ENCODE assay signal across 8 mouse cellular contexts in the genomic region with DNA sequence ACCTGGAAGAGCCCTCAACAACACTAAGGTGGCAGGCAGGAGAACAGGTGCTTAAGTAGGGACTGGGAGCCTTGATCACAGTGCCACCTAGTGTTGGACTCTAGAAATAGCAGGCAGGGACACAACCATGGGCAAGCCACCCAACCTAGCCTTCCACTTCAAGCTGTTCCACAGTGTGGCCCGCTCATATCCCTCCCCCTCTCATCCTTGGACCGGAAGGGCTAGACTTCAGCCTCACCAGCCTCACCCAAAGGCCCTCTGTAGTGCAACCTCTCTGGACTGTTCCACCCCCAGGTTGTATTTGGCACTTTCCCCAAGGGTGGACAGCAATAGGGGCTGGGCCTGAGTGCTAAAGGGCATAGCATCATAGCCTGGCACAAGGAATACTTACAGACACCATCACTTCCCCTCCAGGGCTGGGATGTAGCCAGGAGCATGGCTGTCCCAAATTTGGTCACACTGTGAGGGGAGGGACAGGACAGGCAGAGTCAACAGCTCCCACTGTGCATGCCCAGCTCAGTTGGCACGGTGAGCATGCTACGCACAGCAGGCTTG.
DNase-seq lines count a peak whose midpoint lies in the region; ATAC-seq and TF ChIP-seq lines count a peak whose summit lies in the region.

No protein-coding gene starts in this region.

- no peak overlapping the region for H3K4me3 ChIP-seq in gastrocnemius, adult 2 months
- H3K4me3 ChIP-seq in hindbrain, embryonic 14.5 days (replicated peaks; ENCODE audit: low read length) = no peak overlapping the region

- peak; percentile 56; the same call in 1 of the 2 replicates for ATAC-seq in hindbrain, embryonic 14.5 days (ENCODE audit: low FRiP score)
- peak; percentile 40; the same call in 1 of the 2 replicates for ATAC-seq in megakaryocyte-erythroid progenitor cell, adult 5-6 weeks (replicated peaks; ENCODE audit: low FRiP score, low TSS enrichment, poor library complexity, severe bottlenecking)

- H3K4me2 ChIP-seq in hindbrain, embryonic 14.5 days (replicated peaks) = no peak overlapping the region

- H3K36me3 ChIP-seq in hindbrain, embryonic 14.5 days (replicated peaks; ENCODE audit: control insufficient read depth, insufficient read depth) = no peaks in the 10 kb centered on the region

- no peaks in the 10 kb centered on the region for H3K4me1 ChIP-seq in hindbrain, embryonic 14.5 days (replicated peaks; ENCODE audit: control insufficient read depth, insufficient read depth, low read length)

- 60% methylated on average over 4 of the region's 4 CpGs for WGBS in hindbrain, embryonic 14.5 days

- H3K27me3 ChIP-seq in hindbrain, embryonic 14.5 days (ENCODE audit: control insufficient read depth, insufficient read depth, low read length) = peaks cover 3% of the 10 kb centered on the region; the same call in 1 of the 2 replicates

- DNase-seq in gastrocnemius, adult 2 months = peak; percentile 56
- no peak for DNase-seq in gastrocnemius, adult 8-10 months (ENCODE audit: low spot score in 2 of 2)
- peak; percentile 59 for DNase-seq in adrenal gland, postnatal 10 days
- peak; percentile 44 for DNase-seq in embryo, embryonic 11.5 days (ENCODE audit: low read depth, low spot score)
- DNase-seq in hindbrain, embryonic 14.5 days (ENCODE audit: low spot score) = peak; percentile 79
- DNase-seq in layer of hippocampus, postnatal 14 days (ENCODE audit: low spot score in 2 of 2) = peak; percentile 55 to 81
- peak; percentile 37 for DNase-seq in right cerebral cortex, postnatal 4 days

- intact Hi-C loops in gastrocnemius, adult 2 months (cut with DNase I) = loop anchor here (2.0 to 10.0 kb wide), 3 partner anchors 89 to 357 kb away; no protein-coding TSS in a partner anchor

- H3K27ac ChIP-seq in gastrocnemius, adult 2 months = no peak overlapping the region
- H3K27ac ChIP-seq in hindbrain, embryonic 14.5 days = no peak overlapping the region

- no peaks in the 10 kb centered on the region for H3K9me3 ChIP-seq in hindbrain, embryonic 14.5 days (ENCODE audit: control insufficient read depth, low read length)

- TF ChIP-seq CTCF in gastrocnemius, adult 2 months (IDR thresholded peaks at IDR 0.05) = peak; percentile 89

- no peak overlapping the region for H3K9ac ChIP-seq in hindbrain, embryonic 14.5 days

Comparison
In these comparisons a context has a peak if more than half of its experiments do, and no peak if none do; other contexts are left out.
1. DNase-seq: peak in gastrocnemius, adult 2 months (single experiment), adrenal gland, postnatal 10 days (single experiment), embryo, embryonic 11.5 days (single experiment), hindbrain, embryonic 14.5 days (single experiment), layer of hippocampus, postnatal 14 days (2 of 2) and right cerebral cortex, postnatal 4 days (single experiment); none in gastrocnemius, adult 8-10 months (0 of 2).